8 mouse cellular contexts compared by ENCODE assay signal in the genomic region with DNA sequence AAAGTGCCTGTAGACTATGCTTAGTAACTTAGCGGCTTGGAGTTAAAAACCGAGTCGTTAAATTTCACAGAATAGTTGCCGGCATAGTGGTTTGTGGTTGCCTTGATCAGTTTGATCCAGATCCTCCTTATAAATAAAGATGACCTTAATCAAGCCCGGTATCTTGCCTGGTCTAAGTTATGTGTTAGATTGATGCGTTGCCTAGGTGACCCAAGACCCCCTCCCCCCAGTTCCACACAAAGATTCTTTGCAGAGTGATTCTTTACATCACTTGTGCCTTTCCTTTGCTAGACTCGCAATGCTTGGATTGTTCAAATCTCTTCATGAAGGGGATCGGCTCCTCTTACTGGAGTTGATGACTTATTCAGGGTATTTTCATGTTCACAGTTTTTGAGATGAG. TPM values are rescaled to one million over a fixed set of nuclear protein-coding genes. Genes with fewer than 3 reads are reported as not detected.
DNase-seq lines count a peak whose midpoint lies in the region; ATAC-seq and TF ChIP-seq lines count a peak whose summit lies in the region.

No protein-coding gene starts in this region.

- TF ChIP-seq CTCF in cortical plate, adult 2 months (IDR thresholded peaks at IDR 0.05; ENCODE audit: extremely low read depth, insufficient read depth, low read length): no peak
- TF ChIP-seq CTCF in hindbrain, postnatal 0 days (IDR thresholded peaks at IDR 0.05; ENCODE audit: low read depth): no peak

- H3K27ac ChIP-seq in cortical plate, adult 2 months (ENCODE audit: insufficient read depth, low read length): no peak overlapping the region
- H3K27ac ChIP-seq in hindbrain, postnatal 0 days: no peak overlapping the region

- peak overlapping the region; percentile 64 for H3K4me2 ChIP-seq in hindbrain, postnatal 0 days (ENCODE audit: low read depth, low read length)
- H3K4me2 ChIP-seq in myocyte (ENCODE audit: low read depth): peak overlapping the region; percentile 72

- no peak for ATAC-seq in erythroblast, adult 5-6 weeks (replicated peaks; ENCODE audit: low FRiP score, poor library complexity, severe bottlenecking)
- no peak for ATAC-seq in hindbrain, postnatal 0 days
- ATAC-seq in megakaryocyte progenitor cell, adult 5-6 weeks (replicated peaks; ENCODE audit: poor library complexity): no peak

- peak overlapping the region; percentile 78 for H3K4me3 ChIP-seq in erythroblast, embryonic 14.5 days (replicated peaks)
- H3K4me3 ChIP-seq in cortical plate, adult 2 months (ENCODE audit: insufficient read depth, low read length): peak overlapping the region; percentile 78
- H3K4me3 ChIP-seq in hindbrain, postnatal 0 days (ENCODE audit: low read length): peak overlapping the region; percentile 95
- H3K4me3 ChIP-seq in myocyte: peak overlapping the region; percentile 57

- peaks cover 53% of the 10 kb centered on the region for H3K79me2 ChIP-seq in myocyte (ENCODE audit: control insufficient read depth, insufficient read depth)

- H3K27me3 ChIP-seq in erythroblast, embryonic 14.5 days (ENCODE audit: control insufficient read depth): peaks cover 4% of the 10 kb centered on the region
- H3K27me3 ChIP-seq in hindbrain, postnatal 0 days (ENCODE audit: insufficient read depth, low read length): no peaks in the 10 kb centered on the region
- no peaks in the 10 kb centered on the region for H3K27me3 ChIP-seq in myocyte (ENCODE audit: control insufficient read depth, insufficient read depth, insufficient read length)

- H3K4me1 ChIP-seq in erythroblast, embryonic 14.5 days (ENCODE audit: control insufficient read depth): peaks cover 22% of the 10 kb centered on the region
- no peaks in the 10 kb centered on the region for H3K4me1 ChIP-seq in cortical plate, adult 2 months (ENCODE audit: control insufficient read depth, insufficient read depth, low read length)
- H3K4me1 ChIP-seq in hindbrain, postnatal 0 days (ENCODE audit: insufficient read depth, low read length): peaks cover 7% of the 10 kb centered on the region

- 0% methylated on average over 8 of the region's 8 CpGs for WGBS in hindbrain, postnatal 0 days

- H3K9ac ChIP-seq in hindbrain, postnatal 0 days (replicated peaks; ENCODE audit: low read length): peak overlapping the region; percentile 94

- no peaks in the 10 kb centered on the region for H3K9me3 ChIP-seq in erythroblast, embryonic 14.5 days (ENCODE audit: control insufficient read depth, low read length)
- H3K9me3 ChIP-seq in hindbrain, postnatal 0 days (ENCODE audit: low read length): no peaks in the 10 kb centered on the region

- no peaks in the 10 kb centered on the region for H3K36me3 ChIP-seq in erythroblast, embryonic 14.5 days (ENCODE audit: control insufficient read depth)
- H3K36me3 ChIP-seq in hindbrain, postnatal 0 days (ENCODE audit: insufficient read depth, low read length): no peaks in the 10 kb centered on the region
- no peaks in the 10 kb centered on the region for H3K36me3 ChIP-seq in myocyte (ENCODE audit: control insufficient read depth, insufficient read depth)

- TF ChIP-seq POLR2A in cortical plate, adult 2 months (IDR thresholded peaks at IDR 0.05; ENCODE audit: extremely low read depth, insufficient read depth, low read length): no peak
- no peak for TF ChIP-seq POLR2A in myocyte (IDR thresholded peaks at IDR 0.05; ENCODE audit: insufficient read length, low read depth)

- DNase-seq in 416B (ENCODE audit: low read depth): peak; percentile 48
- DNase-seq in hindbrain, postnatal 0 days (ENCODE audit: low spot score): peak; percentile 63
- DNase-seq in urinary bladder, postnatal 36 days (ENCODE audit: low spot score in 2 of 2): no peak

- H3ac ChIP-seq in myocyte (ENCODE audit: control insufficient read depth, insufficient read length): peak overlapping the region; percentile 59

TF ChIP-seq in myocyte, 11 proteins besides CTCF, POLR2A, EP300 and RAD21:
- TF ChIP-seq SRF (IDR thresholded peaks at IDR 0.05; ENCODE audit: control insufficient read depth, insufficient read length, low read depth): no peak
- TF ChIP-seq CEBPB (IDR thresholded peaks at IDR 0.05; ENCODE audit: insufficient read depth, poor library complexity, severe bottlenecking): no peak
- TF ChIP-seq E2F4 (IDR thresholded peaks at IDR 0.05; ENCODE audit: insufficient read depth): no peak
- no peak for TF ChIP-seq MYOG (IDR thresholded peaks at IDR 0.05; ENCODE audit: control insufficient read depth in 1 of 3, insufficient read depth in 1 of 3, insufficient read length in 2 of 3, low read depth in 2 of 3)
- no peak for TF ChIP-seq POLR2AphosphoS2 (IDR thresholded peaks at IDR 0.05; ENCODE audit: insufficient read length, low read depth)
- no peak for TF ChIP-seq MAX (IDR thresholded peaks at IDR 0.05; ENCODE audit: low read depth)
- no peak for TF ChIP-seq REST (IDR thresholded peaks at IDR 0.05; ENCODE audit: insufficient read depth, insufficient read length)
- no peak for TF ChIP-seq TCF12 (IDR thresholded peaks at IDR 0.05; ENCODE audit: insufficient read depth, poor library complexity, severe bottlenecking)
- TF ChIP-seq TCF3 (IDR thresholded peaks at IDR 0.05; ENCODE audit: insufficient read length, low read depth): no peak
- no peak for TF ChIP-seq USF1 (IDR thresholded peaks at IDR 0.05; ENCODE audit: low read depth)
- no peak for TF ChIP-seq MYOD1 (IDR thresholded peaks at IDR 0.05; ENCODE audit: control insufficient read depth in 1 of 3, insufficient read length in 2 of 3, low read depth in 2 of 3)

RNA-seq across cellular contexts. Expression of a gene that starts 1.0 kb away (rescaled TPM):
- 0.01 TPM in 1 of 2 replicates, not detected in the other for polyA plus RNA-seq in erythroblast, embryonic 14.5 days (2012)
- 0.38 and 3.6 TPM in 2 replicates for total RNA-seq in erythroblast, adult 5-6 weeks (2015; ENCODE audit: low replicate concordance)
- 2.8 and 3.3 TPM in 2 replicates for total RNA-seq in erythroblast, adult 5-6 weeks (2017; ENCODE audit: low replicate concordance)
- polyA plus RNA-seq in cortical plate, adult 2 months (2012; rRNA removed): 20.9 and 22.4 TPM in 2 replicates
- 35.0 and 37.8 TPM in 2 replicates for total RNA-seq in hindbrain, postnatal 0 days (2014; rRNA removed)
- polyA plus RNA-seq in hindbrain, postnatal 0 days (2015; fragmentation: Nextera tagmentation; extraction: Ambion mirVana): 47.8 and 49.4 TPM in 2 replicates
- 12.7 TPM for polyA plus RNA-seq in myocyte (2012; fragmentation: generic; extraction: Trizol)
- 14.6 and 19.4 TPM in 2 replicates for total RNA-seq in megakaryocyte progenitor cell, adult 5-6 weeks (2015)
- total RNA-seq in megakaryocyte progenitor cell, adult 5-6 weeks (2017): 17.1 and 18.4 TPM in 2 replicates

RNA-seq across cellular contexts. Expression of a gene that starts 45.1 kb away (rescaled TPM):
- polyA plus RNA-seq in erythroblast, embryonic 14.5 days (2012): 1.1 and 1.3 TPM in 2 replicates
- 419 and 426 TPM in 2 replicates for total RNA-seq in erythroblast, adult 5-6 weeks (2015; ENCODE audit: low replicate concordance)
- total RNA-seq in erythroblast, adult 5-6 weeks (2017; ENCODE audit: low replicate concordance): 600 and 676 TPM in 2 replicates
- 598 and 609 TPM in 2 replicates for polyA plus RNA-seq in cortical plate, adult 2 months (2012; rRNA removed)
- total RNA-seq in hindbrain, postnatal 0 days (2014; rRNA removed): 323 and 327 TPM in 2 replicates
- 462 and 470 TPM in 2 replicates for polyA plus RNA-seq in hindbrain, postnatal 0 days (2015; fragmentation: Nextera tagmentation; extraction: Ambion mirVana)
- polyA plus RNA-seq in myocyte (2012; fragmentation: generic; extraction: Trizol): 72.9 TPM
- 75.7 and 80.8 TPM in 2 replicates for total RNA-seq in megakaryocyte progenitor cell, adult 5-6 weeks (2015)
- 55.1 and 71.1 TPM in 2 replicates for total RNA-seq in megakaryocyte progenitor cell, adult 5-6 weeks (2017)

Comparison
In these comparisons a context has a peak if more than half of its experiments do, and no peak if none do; other contexts are left out.
1. DNase-seq: peak in 416B (single experiment) and hindbrain, postnatal 0 days (single experiment); none in urinary bladder, postnatal 36 days (0 of 2).
2. RNA of a gene that starts 1.0 kb away (polyA plus RNA-seq): 47.8 to 49.4 TPM in hindbrain, postnatal 0 days, 20.9 to 22.4 TPM in cortical plate, adult 2 months and 12.7 TPM in myocyte (single experiment); 0.01 TPM in erythroblast, embryonic 14.5 days; every median in the first group is over 10 times any median in the second.
3. RNA of a gene that starts 45.1 kb away (polyA plus RNA-seq): 598 to 609 TPM in cortical plate, adult 2 months, 462 to 470 TPM in hindbrain, postnatal 0 days and 72.9 TPM in myocyte (single experiment); 1.1 to 1.3 TPM in erythroblast, embryonic 14.5 days; every median in the first group is over 10 times any median in the second.
4. Peak in every context shown above with its lines, with median percentiles within 50 percentile points of each other: H3K4me3 ChIP-seq.